Mouse (Mus musculus) stomach, embryonic 16.5 days (tissue): ENCODE measurements around the gene Ctsk. TPM values are rescaled to one million over a fixed set of nuclear protein-coding genes. Genes with fewer than 3 reads are reported as not detected.
"Not testable (repeated sequence)": the region's sequence is repeated elsewhere in the genome, so short reads cannot be mapped to it uniquely, and the experiment has no call there.

Experiments
- ATAC-seq: fragments of 200-750 bp; cut with Nextera tagmentation; 2 replicates; pipeline ENCODE4 v1.8.0; 2017; ENCODE audit warnings: moderate number of reproducible peaks, moderate TSS enrichment; ENCODE audit not compliant: insufficient read depth, low FRiP score
- H3K27ac ChIP-seq: fragments of 300-500 bp; sonication (generic); 2 replicates; pipeline ENCODE4 v1.5.1; 2014; ENCODE audit warnings: low read length
- H3K27me3 ChIP-seq: fragments of 300-500 bp; sonication (generic); 2 replicates; pipeline ENCODE4 v1.6.1; 2014; ENCODE audit warnings: low read length, control low read depth, mixed read lengths; ENCODE audit not compliant: control insufficient read depth, insufficient read depth
- H3K36me3 ChIP-seq: fragments of 300-500 bp; sonication (generic); 2 replicates; pipeline ENCODE4 v1.6.1; 2014; ENCODE audit warnings: low read length; ENCODE audit not compliant: control insufficient read depth, insufficient read depth
- H3K4me1 ChIP-seq: fragments of 300-500 bp; sonication (generic); 2 replicates; pipeline ENCODE4 v1.6.1; 2014; ENCODE audit warnings: low read length, control low read depth, mixed read lengths; ENCODE audit not compliant: control insufficient read depth, insufficient read depth
- H3K4me2 ChIP-seq: fragments of 300-500 bp; sonication (generic); 2 replicates; pipeline ENCODE4 v1.6.1; 2014; ENCODE audit warnings: low read depth, low read length, mixed read lengths
- H3K4me3 ChIP-seq: fragments of 300-500 bp; sonication (generic); replicated peaks from 2 replicates; pipeline ENCODE4 v1.5.1; 2014; ENCODE audit warnings: mild to moderate bottlenecking, low read length
- H3K9ac ChIP-seq: fragments of 300-500 bp; sonication (generic); 2 replicates; pipeline ENCODE4 v1.6.1; 2014; ENCODE audit warnings: low read length
- H3K9me3 ChIP-seq: fragments of 300-500 bp; sonication (generic); replicated peaks from 2 replicates; pipeline ENCODE4 v1.6.1; 2016; ENCODE audit warnings: low read length, control low read depth; ENCODE audit not compliant: control insufficient read depth
- WGBS: fragments of 180-500 bp; shearing (Covaris S2); extraction: QIAGEN DNeasy Blood & Tissue Kit; methylation state at CpG from one replicate; pipeline ENCODE4 v1.1.7; 2014; 5-methylcytosine and 5-hydroxymethylcytosine counted together
- polyA plus RNA-seq: library from polyadenylated mRNA; unstranded; fragments of >200 nt; fragmentation: Nextera tagmentation; extraction: Ambion mirVana; gene quantifications from 2 replicates; pipeline ENCODE4 v1.2.1, GENCODE M21; 2015

Gene Ctsk
- polyA plus RNA-seq, 1 experiment from 2014 or later: 15.6 TPM

DNA sequence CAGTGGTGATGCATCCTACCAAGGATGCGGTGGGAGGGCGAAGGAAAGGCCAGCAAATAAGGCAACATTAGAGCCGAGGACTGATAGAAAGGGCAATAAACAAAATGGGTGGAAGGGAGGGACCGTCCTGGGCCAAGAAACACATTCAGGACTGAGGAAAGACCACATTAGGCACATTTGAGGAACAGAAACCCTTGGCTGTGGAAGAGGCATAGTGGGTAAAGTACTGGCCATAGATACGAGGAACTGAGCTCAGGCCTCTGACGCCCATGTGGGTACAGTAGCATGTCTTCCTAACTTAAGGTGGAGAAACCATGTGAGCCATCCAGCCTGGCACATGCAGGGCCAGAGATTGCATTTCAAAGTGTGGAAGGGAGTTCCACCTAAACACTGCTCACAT is 30.8 kb downstream of the Ctsk start:
- H3K4me1 ChIP-seq: no peaks in the 10 kb centered on the region
- no peaks in the 10 kb centered on the region for H3K27me3 ChIP-seq
- ATAC-seq: no peak
- H3K27ac ChIP-seq: no peak overlapping the region
- no peak overlapping the region for H3K4me2 ChIP-seq
- H3K36me3 ChIP-seq: no peaks in the 10 kb centered on the region
- no peaks in the 10 kb centered on the region for H3K9me3 ChIP-seq
- no peak overlapping the region for H3K4me3 ChIP-seq
- no peak overlapping the region for H3K9ac ChIP-seq
- 81% methylated on average over 6 of the region's 6 CpGs for WGBS

DNA sequence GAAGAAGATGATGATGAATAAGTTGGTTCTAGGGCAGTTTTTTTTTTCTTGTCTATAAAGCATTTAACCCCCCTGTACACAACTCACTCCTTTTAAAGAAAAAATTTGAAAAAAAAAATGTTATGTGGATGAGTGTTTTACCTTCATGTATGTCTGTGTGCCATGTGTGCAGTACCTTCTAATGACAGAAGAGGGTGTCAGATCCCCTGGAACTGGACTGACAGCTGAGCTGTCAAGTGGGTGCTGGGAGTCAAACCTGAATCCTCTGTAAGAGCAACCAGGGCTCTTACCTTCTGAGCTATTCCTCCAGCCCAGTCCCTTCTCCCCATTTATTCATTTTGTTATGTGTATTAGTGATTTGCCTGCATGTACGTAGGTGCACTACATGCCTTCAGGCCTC is 32.0 kb downstream of the Ctsk start:
- H3K27ac ChIP-seq: no peak overlapping the region

DNA sequence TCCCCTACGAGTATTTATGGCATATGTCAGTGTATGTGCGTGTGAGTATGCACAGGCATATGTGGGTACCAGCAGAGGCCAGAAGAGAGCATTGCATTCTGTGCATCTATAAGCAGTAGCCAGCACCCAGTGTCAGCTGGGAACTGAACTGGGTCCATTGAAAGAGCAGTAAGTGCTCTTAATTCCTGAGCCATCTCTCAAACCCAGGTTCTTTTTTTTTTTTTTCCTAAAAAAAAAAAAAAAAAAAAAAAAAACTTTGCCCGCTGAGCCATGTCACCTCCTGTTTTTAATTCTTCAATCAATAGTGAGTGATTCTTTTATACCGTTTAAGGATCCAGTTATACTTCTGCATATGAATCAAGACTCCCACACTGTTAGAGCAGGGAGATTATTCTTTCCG is 34.3 kb downstream of the Ctsk start:
- ATAC-seq: no peak
- Histone ChIP-seq H3K36me3 (no peaks in the 10 kb centered on the region), H3K4me2 (no peak overlapping the region), H3K4me1 (no peaks in the 10 kb centered on the region), H3K9me3 (no peaks in the 10 kb centered on the region), H3K9ac (no peak overlapping the region), H3K4me3 (no peak overlapping the region), H3K27me3 (no peaks in the 10 kb centered on the region), H3K27ac (no peak overlapping the region)
- WGBS: 93% methylated on average over 5 of the region's 5 CpGs

More for the DNA sequence above, 32.0 kb downstream of the Ctsk start:
- H3K36me3 ChIP-seq: no peaks in the 10 kb centered on the region
- no peak overlapping the region for H3K4me3 ChIP-seq
- no peaks in the 10 kb centered on the region for H3K9me3 ChIP-seq
- 83% methylated on average over 1 of the region's 1 CpGs for WGBS
- no peak overlapping the region for H3K4me2 ChIP-seq
- H3K4me1 ChIP-seq: no peaks in the 10 kb centered on the region
- ATAC-seq: no peak
- no peaks in the 10 kb centered on the region for H3K27me3 ChIP-seq
- H3K9ac ChIP-seq: no peak overlapping the region

DNA sequence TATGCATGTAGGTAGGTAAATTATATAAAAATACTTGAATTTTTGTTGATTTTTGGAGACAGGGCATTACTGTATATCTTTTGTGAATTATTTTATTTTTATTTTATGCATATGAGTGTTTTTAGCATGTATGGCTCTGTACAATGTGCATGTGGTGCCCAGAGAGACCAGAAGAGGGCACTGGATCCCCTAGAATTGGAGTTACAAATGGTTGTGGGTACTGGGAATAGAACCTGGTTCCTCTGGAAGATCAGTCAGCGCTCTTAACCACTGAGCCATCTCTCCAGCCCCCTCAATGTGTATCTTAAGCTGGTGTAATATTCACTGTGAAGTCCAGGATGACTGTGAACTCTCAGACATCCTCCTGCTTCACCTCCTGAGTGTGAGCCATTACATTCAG is 35.9 kb downstream of the Ctsk start:
- 86% methylated on average over 1 of the region's 1 CpGs for WGBS

DNA sequence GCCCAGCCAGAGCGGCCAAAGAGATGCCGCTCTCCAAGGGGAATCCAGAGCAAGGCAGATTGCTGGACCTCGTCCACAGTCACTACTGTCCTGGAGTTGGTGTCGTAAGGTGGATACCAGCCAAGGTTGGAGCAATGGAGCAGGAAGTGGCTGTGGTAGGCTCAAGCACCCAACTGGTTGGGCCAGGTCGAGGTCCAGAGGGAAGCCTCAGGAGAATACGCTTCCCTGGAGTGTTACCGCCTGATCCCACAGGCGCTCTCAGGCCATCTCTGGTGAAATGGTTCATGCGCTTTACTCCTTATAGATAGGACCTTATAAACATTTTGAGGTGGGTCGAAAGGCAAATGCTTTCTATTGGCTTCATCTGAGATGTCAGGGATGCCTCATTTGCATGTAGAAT is 39.9 kb downstream of the Ctsk start:
- no peak for ATAC-seq
- no peaks in the 10 kb centered on the region for H3K9me3 ChIP-seq
- no peak overlapping the region for H3K9ac ChIP-seq
- no peak overlapping the region for H3K27ac ChIP-seq
- no peaks in the 10 kb centered on the region for H3K27me3 ChIP-seq
- 88% methylated on average over 10 of the region's 10 CpGs for WGBS
- no peak overlapping the region for H3K4me2 ChIP-seq
- H3K4me1 ChIP-seq: no peaks in the 10 kb centered on the region
- no peaks in the 10 kb centered on the region for H3K36me3 ChIP-seq
- H3K4me3 ChIP-seq: no peak overlapping the region

More for the DNA sequence above, 35.9 kb downstream of the Ctsk start:
- H3K27me3 ChIP-seq: no peaks in the 10 kb centered on the region
- no peak overlapping the region for H3K4me3 ChIP-seq
- H3K4me1 ChIP-seq: no peaks in the 10 kb centered on the region
- no peak overlapping the region for H3K4me2 ChIP-seq
- no peaks in the 10 kb centered on the region for H3K36me3 ChIP-seq
- H3K9me3 ChIP-seq: no peaks in the 10 kb centered on the region
- H3K27ac ChIP-seq: no peak overlapping the region
- no peak overlapping the region for H3K9ac ChIP-seq
- no peak for ATAC-seq

DNA sequence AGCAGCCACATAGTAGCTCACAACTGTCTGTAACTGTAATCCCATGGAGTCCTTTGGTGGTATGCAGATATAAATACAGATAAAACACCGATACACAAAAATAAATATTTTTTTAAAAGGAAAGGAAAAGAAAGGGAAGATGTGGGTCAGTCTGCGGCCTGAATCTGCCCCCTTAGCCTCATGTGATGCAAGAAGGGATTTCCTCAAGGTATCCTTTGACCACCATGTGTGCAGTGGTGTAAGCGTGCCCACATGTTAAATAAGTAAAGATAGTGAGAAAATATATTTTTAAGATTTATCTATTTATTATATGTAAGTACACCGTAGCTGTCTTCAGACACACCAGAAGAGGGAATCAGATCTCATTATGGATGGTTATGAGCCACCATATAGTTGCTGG is 40.8 kb downstream of the Ctsk start:
- ATAC-seq: no peak

DNA sequence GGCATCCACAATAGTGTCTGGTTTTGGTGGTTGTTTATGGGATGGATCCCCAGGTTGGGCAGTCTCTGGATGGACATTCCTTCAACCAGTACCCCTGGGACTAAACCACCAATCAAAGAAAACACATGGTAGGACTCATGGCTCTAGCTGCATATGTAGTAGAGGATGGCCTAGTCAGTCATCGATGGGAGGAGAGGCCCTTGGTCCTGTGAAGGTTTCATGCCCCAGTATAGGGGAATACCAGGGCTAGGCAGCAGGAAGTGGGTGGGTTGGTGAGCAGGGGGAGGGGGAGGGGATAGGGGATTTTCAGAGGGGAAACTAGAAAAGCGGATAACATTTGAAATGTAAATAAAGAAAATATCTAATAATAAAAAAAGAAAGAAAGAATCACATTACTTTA is 42.1 kb downstream of the Ctsk start:
- not testable (repeated sequence) for H3K36me3 ChIP-seq, H3K9me3 ChIP-seq, ATAC-seq, H3K27ac ChIP-seq, H3K27me3 ChIP-seq, H3K9ac ChIP-seq, H3K4me1 ChIP-seq, H3K4me2 ChIP-seq, H3K4me3 ChIP-seq
- 65% methylated on average over 2 of the region's 2 CpGs for WGBS

More for the DNA sequence above, 40.8 kb downstream of the Ctsk start:
- no peak overlapping the region for H3K9ac ChIP-seq
- no peak overlapping the region for H3K27ac ChIP-seq
- no peak overlapping the region for H3K4me2 ChIP-seq
- no peaks in the 10 kb centered on the region for H3K4me1 ChIP-seq
- H3K9me3 ChIP-seq: no peaks in the 10 kb centered on the region
- no peaks in the 10 kb centered on the region for H3K36me3 ChIP-seq
- H3K4me3 ChIP-seq: no peak overlapping the region
- WGBS: 93% methylated on average over 4 of the region's 4 CpGs
- no peaks in the 10 kb centered on the region for H3K27me3 ChIP-seq

DNA sequence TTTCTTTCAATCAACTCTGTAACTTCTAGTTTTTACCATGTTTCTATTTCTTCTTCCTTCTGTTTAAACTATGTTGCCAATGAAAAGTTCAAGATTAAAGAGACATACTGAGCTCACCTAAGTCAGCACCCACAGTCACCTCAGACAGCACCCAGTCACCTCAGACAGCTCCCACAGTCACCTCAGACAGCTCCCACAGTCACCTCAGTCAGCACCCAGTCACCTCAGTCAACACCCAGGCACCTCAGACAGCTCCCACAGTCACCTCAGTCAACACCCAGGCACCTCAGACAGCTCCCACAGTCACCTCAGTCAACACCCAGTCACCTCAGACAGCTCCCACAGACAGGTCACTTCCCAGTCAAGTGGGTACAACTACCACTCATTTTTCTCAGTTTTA is 43.1 kb downstream of the Ctsk start:
- Histone ChIP-seq H3K9ac (no peak overlapping the region), H3K4me2 (no peak overlapping the region), H3K4me3 (no peak overlapping the region), H3K4me1 (no peaks in the 10 kb centered on the region), H3K27me3 (no peaks in the 10 kb centered on the region), H3K27ac (no peak overlapping the region), H3K9me3 (no peaks in the 10 kb centered on the region), H3K36me3 (no peaks in the 10 kb centered on the region)
- no peak for ATAC-seq

DNA sequence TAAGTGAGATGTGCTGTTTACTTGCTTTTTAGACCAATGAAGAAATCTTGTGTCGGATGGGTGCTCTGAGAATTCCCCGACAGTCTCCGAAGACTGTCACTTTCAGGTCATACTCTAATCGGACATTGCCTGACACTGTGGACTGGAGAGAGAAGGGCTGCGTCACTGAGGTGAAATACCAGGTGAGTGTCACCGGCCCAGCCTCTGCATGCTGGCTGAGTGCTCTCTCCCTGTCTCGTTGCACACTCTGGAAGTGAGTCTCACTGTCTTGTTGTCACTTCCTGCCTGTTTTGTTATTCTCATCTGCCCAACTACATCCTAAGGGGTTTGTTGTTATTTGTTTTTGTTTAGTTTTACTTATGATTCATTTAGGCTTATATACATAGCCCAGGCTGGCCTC is 43.9 kb downstream of the Ctsk start:
- no peak for ATAC-seq
- Histone ChIP-seq H3K4me2 (no peak overlapping the region), H3K9ac (no peak overlapping the region), H3K9me3 (no peaks in the 10 kb centered on the region), H3K4me3 (no peak overlapping the region), H3K4me1 (no peaks in the 10 kb centered on the region), H3K27ac (no peak overlapping the region), H3K27me3 (no peaks in the 10 kb centered on the region), H3K36me3 (no peaks in the 10 kb centered on the region)
- 66% methylated on average over 7 of the region's 7 CpGs for WGBS

DNA sequence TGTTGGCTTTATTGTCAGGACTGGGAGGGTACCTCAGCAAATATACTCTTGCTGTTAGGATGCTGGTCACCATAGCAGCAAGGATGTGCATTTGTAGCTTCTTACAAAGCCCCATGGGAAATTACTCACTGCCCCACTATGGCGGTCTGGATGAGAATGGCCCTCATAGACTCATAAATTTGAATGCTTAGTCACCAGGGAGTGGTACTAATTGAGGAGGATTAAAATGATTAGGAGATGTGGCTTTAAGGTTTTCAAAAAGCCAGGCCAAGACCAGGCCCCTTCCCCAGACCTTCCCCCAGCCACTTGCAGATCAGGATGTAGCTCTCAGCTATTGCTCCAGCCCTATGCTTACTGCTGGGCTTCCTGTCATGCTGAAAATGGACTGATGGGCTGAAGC is 51.1 kb downstream of the Ctsk start:
- Histone ChIP-seq H3K4me2 (no peak overlapping the region), H3K27me3 (no peaks in the 10 kb centered on the region), H3K36me3 (no peaks in the 10 kb centered on the region), H3K4me1 (no peaks in the 10 kb centered on the region), H3K4me3 (no peak overlapping the region), H3K27ac (no peak overlapping the region), H3K9me3 (no peaks in the 10 kb centered on the region), H3K9ac (no peak overlapping the region)
- 81% methylated on average over 1 of the region's 1 CpGs for WGBS
- ATAC-seq: no peak
